Mouse (Mus musculus): ENCODE results near the gene 6820408C15Rik. TPM values are rescaled to one million over a fixed set of nuclear protein-coding genes. Genes with fewer than 3 reads are reported as not detected.

The 6820408C15Rik gene
- polyA plus RNA-seq, 1 experiment: not detected

GRCm38 (mm10) chr2:152493151-152493550 lies 77.8 kb downstream of the 6820408C15Rik start:
- Histone ChIP-seq H3K36me3 (ENCODE audit: control insufficient read depth, insufficient read depth, low read length) (no peaks in the 10 kb centered on the region), H3K27ac (ENCODE audit: insufficient read depth, low read depth, low read length) (no peak overlapping the region), H3K4me3 (ENCODE audit: low read depth, low read length) (no peak overlapping the region), H3K4me1 (ENCODE audit: control insufficient read depth, insufficient read depth, insufficient read length, low read length) (no peaks in the 10 kb centered on the region), H3K27me3 (ENCODE audit: control insufficient read depth, insufficient read depth, low read length) (no peaks in the 10 kb centered on the region)
- TF ChIP-seq CTCF (IDR thresholded peaks at IDR 0.05; ENCODE audit: extremely low read depth, insufficient read length, insufficient replicate concordance, low read depth, low read length): no peak
- no peak for TF ChIP-seq POLR2A (IDR thresholded peaks at IDR 0.05; ENCODE audit: low read depth, low read length)
- 75% methylated on average over 6 of the region's 6 CpGs for WGBS

Other genes starting within 250 kb of the 6820408C15Rik start
- gene Csnk2a1, start 188.7 kb upstream of the 6820408C15Rik start, polyA plus RNA-seq (2012; rRNA removed): 2.6 and 10.1 TPM in 2 replicates
- gene Tbc1d20, start 121.8 kb upstream of the 6820408C15Rik start, polyA plus RNA-seq (2012; rRNA removed): 23.4 and 49.6 TPM in 2 replicates
- 185 and 340 TPM in 2 replicates for gene Rbck1, start 82.9 kb upstream of the 6820408C15Rik start, polyA plus RNA-seq (2012; rRNA removed)
- 5.1 and 23.5 TPM in 2 replicates for gene Trib3, start 71.6 kb upstream of the 6820408C15Rik start, polyA plus RNA-seq (2012; rRNA removed)
- gene Nrsn2, start 38.9 kb upstream of the 6820408C15Rik start, polyA plus RNA-seq (2012; rRNA removed): 0.36 and 0.51 TPM in 2 replicates
- gene Sox12, start 17.5 kb upstream of the 6820408C15Rik start, polyA plus RNA-seq (2012; rRNA removed): 1.8 and 3.2 TPM in 2 replicates
- gene Zcchc3, start 560 bp upstream of the 6820408C15Rik start, polyA plus RNA-seq (2012; rRNA removed): 0.77 and 1.9 TPM in 2 replicates
- gene Defb23, start 49.0 kb downstream of the 6820408C15Rik start, polyA plus RNA-seq (2012; rRNA removed): not detected in 2 replicates
- not detected in 2 replicates for gene Defb20, start 61.5 kb downstream of the 6820408C15Rik start, polyA plus RNA-seq (2012; rRNA removed)
- gene Defb22, start 74.6 kb downstream of the 6820408C15Rik start, polyA plus RNA-seq (2012; rRNA removed): not detected in 2 replicates
- gene Defb26, start 96.1 kb downstream of the 6820408C15Rik start, polyA plus RNA-seq (2012; rRNA removed): not detected in 2 replicates
- not detected in 2 replicates for gene Defb28, start 102.7 kb downstream of the 6820408C15Rik start, polyA plus RNA-seq (2012; rRNA removed)
- gene Defb29, start 124.5 kb downstream of the 6820408C15Rik start, polyA plus RNA-seq (2012; rRNA removed): not detected in 2 replicates
- gene Gm17416, start 153.8 kb downstream of the 6820408C15Rik start, polyA plus RNA-seq (2012; rRNA removed): not detected in 2 replicates
- gene Defb21, start 157.2 kb downstream of the 6820408C15Rik start, polyA plus RNA-seq (2012; rRNA removed): not detected in 2 replicates
- gene Defb19, start 164.7 kb downstream of the 6820408C15Rik start, polyA plus RNA-seq (2012; rRNA removed): not detected in 2 replicates
- not detected in 2 replicates for gene Defb45, start 183.8 kb downstream of the 6820408C15Rik start, polyA plus RNA-seq (2012; rRNA removed)
- gene Defb36, start 188.7 kb downstream of the 6820408C15Rik start, polyA plus RNA-seq (2012; rRNA removed): not detected in 2 replicates
- gene Defb25, start 207.5 kb downstream of the 6820408C15Rik start, polyA plus RNA-seq (2012; rRNA removed): not detected in 2 replicates
- gene Rem1, start 211.4 kb downstream of the 6820408C15Rik start, polyA plus RNA-seq (2012; rRNA removed): 3.5 and 4.7 TPM in 2 replicates